Mouse (Mus musculus) heart, postnatal 0 days (tissue): Measurements from ENCODE around the gene Grb14.

Source experiments
- CTCF ChIP-seq: IDR thresholded peaks from 2 replicates; pipeline ENCODE4 v1.5.1; 2016; ENCODE audit warnings: antibody characterized with exemption, control low read depth, low read depth
- EP300 ChIP-seq: IDR thresholded peaks from 2 replicates; pipeline ENCODE4 v1.6.1; 2016; ENCODE audit warnings: antibody characterized with exemption, low read depth

- TF ChIP-seq CTCF: peak; percentile 69
- no peak for TF ChIP-seq EP300
Observed at GRCm38 (mm10) chr2:65003433-65003832, 21.4 kb downstream of the Grb14 start.
